Mouse (Mus musculus): ENCODE data around the gene Macrod2. TPM values are rescaled to one million over a fixed set of nuclear protein-coding genes. Genes with fewer than 3 reads are reported as not detected.

The Macrod2 gene
- 74.8 and 75.4 TPM in 2 replicates for polyA plus RNA-seq (2015; fragmentation: Nextera tagmentation; extraction: Ambion mirVana)

- Histone ChIP-seq H3K4me2 (replicated peaks) (peak within 1 kb of the TSS; percentile 93), H3K9ac (replicated peaks) (peak within 1 kb of the TSS; percentile 79), H3K4me1 (replicated peaks) (peaks cover 11% of the 10 kb centered on the region), H3K27me3 (0 out of 2 replicates have a peak, but pooled peaks cover 3% of the 10 kb centered on the region), H3K9me3 (no peaks in the 10 kb centered on the region), H3K4me3 (replicated peaks) (peak within 1 kb of the TSS; percentile 87), H3K27ac (peak within 1 kb of the TSS; percentile 78), H3K36me3 (no peaks in the 10 kb centered on the region)
- ATAC-seq = peak; percentile 99
- under 1% methylated on average over 36 of the region's 47 CpGs for WGBS
These were observed at the start of gene Macrod2 for GRCm38 (mm10) chr2:140395179-140395578. Macrod2 (plus strand) TSS chr2:140395309.

DNA sequence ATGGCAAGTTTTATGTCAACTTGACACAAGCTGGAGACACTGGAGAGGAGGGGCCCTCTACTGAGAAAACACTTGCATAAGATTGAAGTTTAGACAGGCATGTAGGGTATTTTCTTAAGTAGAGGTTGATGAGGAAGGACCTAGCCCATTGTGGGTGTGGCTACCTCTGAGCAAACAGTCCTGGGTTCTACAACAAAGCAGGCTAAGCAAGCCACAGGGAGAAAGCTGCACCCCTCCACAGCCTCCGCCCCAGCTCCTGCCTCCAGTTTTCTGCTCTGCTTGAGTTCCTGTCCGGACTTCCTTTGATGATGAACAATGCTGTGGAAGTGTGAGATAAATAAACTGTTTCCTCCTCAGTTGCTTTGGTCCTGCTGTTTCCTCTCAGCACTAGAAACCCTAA lies 35.2 kb upstream of the Macrod2 start:
- H3K9me3 ChIP-seq = no peaks in the 10 kb centered on the region
- WGBS = 60% methylated on average over 2 of the region's 2 CpGs

DNA sequence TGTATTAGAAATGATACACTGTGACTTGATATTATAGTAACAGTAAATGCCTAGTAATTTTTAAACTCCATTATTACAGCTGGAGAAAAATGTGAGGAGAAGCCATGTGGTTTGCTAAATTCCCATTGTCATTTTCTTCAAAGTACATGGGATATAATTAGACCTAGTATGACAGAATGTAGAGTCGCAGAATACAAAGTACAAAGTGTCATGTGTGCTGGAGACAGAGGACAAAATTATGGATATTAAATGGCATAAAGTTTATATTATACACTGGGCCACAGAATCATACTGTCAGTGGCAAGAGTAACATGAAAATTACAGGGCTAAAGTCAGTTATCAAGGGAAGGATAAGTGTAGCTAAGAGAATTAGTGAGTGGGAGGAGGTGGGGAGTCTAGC lies 30.3 kb upstream of the Macrod2 start:
- no peaks in the 10 kb centered on the region for H3K9me3 ChIP-seq
- no peaks in the 10 kb centered on the region for H3K4me1 ChIP-seq (replicated peaks)
- H3K4me3 ChIP-seq (replicated peaks) = no peak overlapping the region
- 87% methylated on average over 1 of the region's 1 CpGs for WGBS
- no peaks in the 10 kb centered on the region for H3K36me3 ChIP-seq
- H3K4me2 ChIP-seq (replicated peaks) = no peak overlapping the region
- ATAC-seq = no peak
- no peak overlapping the region for H3K9ac ChIP-seq (replicated peaks)
- no peaks in the 10 kb centered on the region for H3K27me3 ChIP-seq
- H3K27ac ChIP-seq = no peak overlapping the region

More for the DNA sequence above, 35.2 kb upstream of the Macrod2 start:
- Histone ChIP-seq H3K27ac (no peak overlapping the region), H3K4me2 (replicated peaks) (no peak overlapping the region), H3K4me3 (replicated peaks) (no peak overlapping the region), H3K4me1 (replicated peaks) (no peaks in the 10 kb centered on the region), H3K27me3 (no peaks in the 10 kb centered on the region), H3K9ac (replicated peaks) (no peak overlapping the region), H3K36me3 (no peaks in the 10 kb centered on the region)
- ATAC-seq = no peak

DNA sequence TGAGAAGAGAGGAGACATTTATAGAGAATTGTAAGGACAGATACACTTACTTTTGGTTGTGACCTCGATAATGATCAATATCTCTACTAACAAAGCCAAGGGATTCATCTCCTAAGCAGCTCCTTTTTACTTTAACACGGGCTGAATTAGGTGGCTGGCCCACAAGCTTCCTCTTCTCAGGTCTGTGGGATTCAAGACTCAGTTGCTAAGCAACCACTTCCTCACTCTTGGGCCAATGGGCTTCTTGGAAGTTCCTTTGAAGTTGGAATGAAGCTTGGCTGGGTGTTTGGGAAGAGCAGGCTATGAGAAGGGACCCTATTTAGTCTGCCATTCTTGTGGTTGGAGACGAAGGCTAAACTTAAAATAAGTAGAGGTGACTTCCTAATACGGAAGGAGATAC lies 5.6 kb upstream of the Macrod2 start, which contains the start of gene Sel1l2:
TSS of gene Sel1l2 (minus strand) at position 182 of the 400 bp plus-strand sequence.
- Histone ChIP-seq H3K4me3 (replicated peaks) (no peak within 1 kb of the TSS), H3K4me1 (replicated peaks) (no peaks in the 10 kb centered on the region), H3K36me3 (no peaks in the 10 kb centered on the region), H3K4me2 (replicated peaks) (no peak within 1 kb of the TSS), H3K27me3 (no peaks in the 10 kb centered on the region), H3K27ac (no peak within 1 kb of the TSS), H3K9ac (replicated peaks) (no peak within 1 kb of the TSS), H3K9me3 (no peaks in the 10 kb centered on the region)
- ATAC-seq = no peak
- WGBS = 23% methylated on average over 4 of the region's 4 CpGs

DNA sequence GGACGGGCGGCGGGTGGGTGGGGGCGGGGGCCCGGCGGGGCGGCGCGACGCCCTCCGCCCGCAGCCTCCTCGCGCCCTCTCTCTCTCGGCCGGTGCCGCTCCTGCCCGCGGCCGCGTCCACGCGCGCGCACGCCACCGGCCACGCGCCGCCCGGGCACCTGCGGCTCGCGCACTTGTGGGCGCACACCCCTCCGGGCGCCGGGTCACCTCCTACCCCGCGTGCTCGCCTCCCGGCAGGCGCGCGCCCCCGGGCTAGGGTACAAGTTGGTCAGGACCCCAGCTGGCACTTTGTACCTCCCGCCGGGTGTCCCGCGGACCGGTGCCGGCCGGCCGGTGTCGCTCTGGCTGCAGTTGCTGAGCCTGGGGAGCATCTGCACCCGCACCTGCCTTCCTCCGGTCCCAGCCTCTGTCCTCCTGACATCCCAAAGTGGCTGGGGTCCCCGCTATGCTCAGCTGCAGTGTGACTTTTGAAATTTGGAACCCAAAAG lies 679 bp downstream of the Macrod2 start:
- WGBS = 2% methylated on average over 12 of the region's 58 CpGs
- Histone ChIP-seq H3K9ac (replicated peaks) (peak overlapping the region; percentile 79), H3K27ac (peak overlapping the region; percentile 78)

DNA sequence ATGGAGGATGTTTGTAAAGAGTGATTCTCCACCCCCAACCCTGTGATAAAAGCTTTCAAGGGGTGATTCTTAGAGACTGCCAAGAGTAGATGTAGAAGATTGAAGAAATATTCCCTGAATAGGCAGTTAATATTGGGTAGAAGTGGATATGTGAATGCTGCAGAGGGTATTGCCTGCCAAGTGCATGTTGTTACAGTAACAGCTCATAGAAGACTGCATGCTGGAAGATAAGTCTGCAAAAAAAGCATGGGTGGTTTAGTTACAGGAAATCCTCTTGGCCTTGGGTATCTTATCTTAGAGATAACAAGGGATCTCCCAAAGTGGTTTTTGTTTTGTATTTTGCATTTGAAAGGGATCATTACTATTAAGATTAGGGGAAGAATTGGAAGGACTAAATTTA lies 30.7 kb downstream of the Macrod2 start:
- Histone ChIP-seq H3K27ac (no peak overlapping the region), H3K9me3 (no peaks in the 10 kb centered on the region), H3K27me3 (no peaks in the 10 kb centered on the region), H3K4me1 (replicated peaks) (no peaks in the 10 kb centered on the region), H3K36me3 (no peaks in the 10 kb centered on the region), H3K4me3 (replicated peaks) (no peak overlapping the region), H3K9ac (replicated peaks) (no peak overlapping the region), H3K4me2 (replicated peaks) (no peak overlapping the region)
- ATAC-seq = no peak

More for the DNA sequence above, 679 bp downstream of the Macrod2 start:
- Histone ChIP-seq H3K9me3 (no peaks in the 10 kb centered on the region), H3K36me3 (no peaks in the 10 kb centered on the region), H3K4me3 (replicated peaks) (peak overlapping the region; percentile 87), H3K4me1 (replicated peaks) (peaks cover 11% of the 10 kb centered on the region), H3K4me2 (replicated peaks) (peak overlapping the region; percentile 93), H3K27me3 (0 out of 2 replicates have a peak, but pooled peaks cover 3% of the 10 kb centered on the region)
- peak; percentile 77 for ATAC-seq

DNA sequence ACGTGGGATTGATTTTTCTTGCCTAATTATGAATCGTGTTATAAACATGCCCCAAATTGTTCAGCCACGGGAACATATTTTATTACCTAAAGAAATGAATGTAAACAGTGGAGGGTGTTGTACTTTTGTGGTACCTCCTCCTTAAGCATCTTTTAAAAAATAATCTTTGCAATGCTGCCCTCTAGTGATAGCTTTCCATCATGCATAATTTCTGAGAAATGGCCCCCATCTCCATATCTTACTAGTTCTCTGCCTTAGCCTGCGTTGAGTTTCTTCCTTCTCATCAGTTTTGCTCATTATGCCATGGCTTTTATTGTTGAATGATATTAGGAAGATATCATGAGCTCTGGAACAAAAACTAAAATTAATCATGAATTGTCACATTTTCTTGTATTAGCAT lies 32.2 kb downstream of the Macrod2 start:
- WGBS = 21% methylated on average over 4 of the region's 4 CpGs
- ATAC-seq = peak; percentile 56; the same call in 1 of the 2 replicates
- H3K9me3 ChIP-seq = no peaks in the 10 kb centered on the region
- H3K4me1 ChIP-seq (replicated peaks) = no peaks in the 10 kb centered on the region
- no peak overlapping the region for H3K27ac ChIP-seq
- H3K36me3 ChIP-seq = no peaks in the 10 kb centered on the region
- no peak overlapping the region for H3K4me2 ChIP-seq (replicated peaks)
- no peak overlapping the region for H3K9ac ChIP-seq (replicated peaks)
- no peaks in the 10 kb centered on the region for H3K27me3 ChIP-seq
- H3K4me3 ChIP-seq (replicated peaks) = no peak overlapping the region

GRCm38 (mm10) chr2:140439081-140439480 lies 44.0 kb downstream of the Macrod2 start:
- Histone ChIP-seq H3K4me1 (replicated peaks) (no peaks in the 10 kb centered on the region), H3K9ac (replicated peaks) (no peak overlapping the region), H3K4me3 (replicated peaks) (no peak overlapping the region), H3K36me3 (no peaks in the 10 kb centered on the region), H3K9me3 (no peaks in the 10 kb centered on the region), H3K4me2 (replicated peaks) (no peak overlapping the region), H3K27ac (no peak overlapping the region), H3K27me3 (no peaks in the 10 kb centered on the region)
- 89% methylated on average over 4 of the region's 4 CpGs for WGBS
- ATAC-seq = no peak

DNA sequence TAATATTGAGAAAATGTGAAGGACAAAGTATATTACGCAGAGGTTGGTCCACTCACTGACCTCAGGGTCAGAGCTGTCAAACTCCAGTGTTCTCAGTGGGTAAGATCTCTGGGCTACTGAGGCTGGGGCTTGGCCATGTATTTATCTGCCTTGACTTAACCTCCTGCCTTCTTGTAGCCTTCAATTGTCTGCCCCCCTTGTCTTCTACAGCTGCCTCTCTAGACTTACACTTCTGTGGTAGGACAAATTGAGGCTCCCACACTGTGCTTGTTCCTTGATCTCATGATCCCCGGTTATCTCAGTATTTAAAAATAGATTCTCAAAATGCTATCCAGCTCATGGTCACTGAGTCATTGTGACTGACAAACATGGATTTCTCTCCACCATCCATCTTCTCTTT lies 53.5 kb downstream of the Macrod2 start:
- no peak for ATAC-seq
- no peak overlapping the region for H3K9ac ChIP-seq (replicated peaks)
- H3K36me3 ChIP-seq = no peaks in the 10 kb centered on the region
- H3K27me3 ChIP-seq = no peaks in the 10 kb centered on the region
- no peak overlapping the region for H3K27ac ChIP-seq
- WGBS = 76% methylated on average over 2 of the region's 2 CpGs
- no peaks in the 10 kb centered on the region for H3K9me3 ChIP-seq
- H3K4me1 ChIP-seq (replicated peaks) = no peaks in the 10 kb centered on the region
- no peak overlapping the region for H3K4me3 ChIP-seq (replicated peaks)
- no peak overlapping the region for H3K4me2 ChIP-seq (replicated peaks)

- Histone ChIP-seq H3K4me3 (replicated peaks) (no peak overlapping the region), H3K27me3 (no peaks in the 10 kb centered on the region), H3K36me3 (no peaks in the 10 kb centered on the region), H3K4me1 (replicated peaks) (no peaks in the 10 kb centered on the region), H3K4me2 (replicated peaks) (no peak overlapping the region), H3K9me3 (no peaks in the 10 kb centered on the region), H3K27ac (no peak overlapping the region), H3K9ac (replicated peaks) (no peak overlapping the region)
- 93% methylated on average over 2 of the region's 2 CpGs for WGBS
- no peak for ATAC-seq
These were observed 80.7 kb downstream of the Macrod2 start for GRCm38 (mm10) chr2:140475770-140476169.

DNA sequence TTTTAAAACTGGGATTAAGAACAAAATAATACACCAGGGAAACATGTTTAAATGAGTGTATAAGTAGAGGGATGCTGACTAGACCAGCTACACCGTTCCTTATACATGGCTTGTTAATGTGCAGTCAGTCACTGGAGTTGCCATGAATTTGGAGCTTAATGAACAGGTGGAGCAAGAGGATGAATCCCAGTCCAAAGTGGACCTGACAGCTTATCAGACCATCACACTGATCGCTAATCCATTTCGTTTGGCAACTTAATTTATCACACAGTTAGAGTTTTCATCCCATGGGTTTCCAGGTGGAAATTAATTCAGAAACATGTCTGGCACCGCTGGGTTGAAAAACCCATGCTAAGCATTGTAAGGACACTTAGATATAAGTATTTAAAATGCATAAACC lies 81.8 kb downstream of the Macrod2 start:
- no peak for ATAC-seq
- 82% methylated on average over 4 of the region's 4 CpGs for WGBS

DNA sequence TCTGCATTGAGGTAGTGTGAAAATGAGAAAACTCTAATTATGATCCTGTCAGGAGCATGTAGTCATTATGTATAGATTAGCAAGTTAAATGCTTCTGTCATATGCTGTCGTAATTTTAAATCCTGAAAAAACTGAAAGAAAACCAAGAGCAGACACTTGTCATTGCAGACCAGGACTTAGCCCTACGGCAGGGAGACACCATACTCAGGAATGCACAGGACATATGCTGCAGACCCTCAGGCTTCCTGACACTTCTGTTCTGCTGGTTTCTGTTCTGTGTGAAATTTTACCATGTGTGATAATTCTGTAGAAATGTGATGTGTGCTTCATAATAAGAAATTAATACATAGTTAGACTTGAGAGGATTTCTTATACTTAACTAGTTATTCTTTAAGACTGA lies 87.5 kb downstream of the Macrod2 start:
- Histone ChIP-seq H3K4me3 (replicated peaks) (no peak overlapping the region), H3K4me2 (replicated peaks) (no peak overlapping the region), H3K27me3 (no peaks in the 10 kb centered on the region), H3K36me3 (no peaks in the 10 kb centered on the region), H3K9ac (replicated peaks) (no peak overlapping the region), H3K4me1 (replicated peaks) (no peaks in the 10 kb centered on the region), H3K27ac (no peak overlapping the region), H3K9me3 (no peaks in the 10 kb centered on the region)
- no peak for ATAC-seq
- WGBS = 73% methylated on average over 2 of the region's 2 CpGs

More for the DNA sequence above, 81.8 kb downstream of the Macrod2 start:
- H3K9me3 ChIP-seq = no peaks in the 10 kb centered on the region
- no peak overlapping the region for H3K9ac ChIP-seq (replicated peaks)
- no peak overlapping the region for H3K27ac ChIP-seq
- H3K4me3 ChIP-seq (replicated peaks) = no peak overlapping the region
- H3K27me3 ChIP-seq = no peaks in the 10 kb centered on the region
- H3K4me1 ChIP-seq (replicated peaks) = no peaks in the 10 kb centered on the region
- no peaks in the 10 kb centered on the region for H3K36me3 ChIP-seq
- no peak overlapping the region for H3K4me2 ChIP-seq (replicated peaks)

- peaks cover 3% of the 10 kb centered on the region; the same call in 1 of the 2 replicates for H3K4me1 ChIP-seq (replicated peaks)
- no peak for ATAC-seq
- no peak overlapping the region for H3K4me2 ChIP-seq (replicated peaks)
- no peak overlapping the region for H3K4me3 ChIP-seq (replicated peaks)
- H3K9ac ChIP-seq (replicated peaks) = no peak overlapping the region
- H3K27me3 ChIP-seq = no peaks in the 10 kb centered on the region
- H3K27ac ChIP-seq = no peak overlapping the region
- 76% methylated on average over 3 of the region's 3 CpGs for WGBS
- no peaks in the 10 kb centered on the region for H3K9me3 ChIP-seq
- no peaks in the 10 kb centered on the region for H3K36me3 ChIP-seq
These were observed 102.6 kb downstream of the Macrod2 start for GRCm38 (mm10) chr2:140497688-140498087.
